Mouse (Mus musculus) heart, embryonic 15.5 days (tissue): ENCODE measurements around the gene Bsdc1. TPM values are rescaled to one million over a fixed set of nuclear protein-coding genes. Genes with fewer than 3 reads are reported as not detected.
"Not testable (repeated sequence)": the region's sequence is repeated elsewhere in the genome, so short reads cannot be mapped to it uniquely, and the experiment has no call there.

Experiments used
- ATAC-seq: fragments of 200-750 bp; cut with Nextera tagmentation; replicated peaks from 2 replicates; pipeline ENCODE4 v1.8.0; 2017; ENCODE audit warnings: low read depth, moderate TSS enrichment; ENCODE audit not compliant: insufficient number of reproducible peaks, insufficient read depth, low FRiP score
- H3K27ac ChIP-seq: fragments of 300-500 bp; sonication (generic); 2 replicates; pipeline ENCODE4 v1.5.1; 2015; ENCODE audit warnings: mild to moderate bottlenecking, inconsistent platforms
- H3K27me3 ChIP-seq: fragments of 300-500 bp; sonication (generic); 2 replicates; pipeline ENCODE4 v1.6.1; 2015; ENCODE audit warnings: inconsistent platforms
- H3K36me3 ChIP-seq: fragments of 300-500 bp; sonication (generic); 2 replicates; pipeline ENCODE4 v1.6.1; 2015; ENCODE audit warnings: mild to moderate bottlenecking, inconsistent platforms
- H3K4me1 ChIP-seq: fragments of 300-500 bp; sonication (generic); replicated peaks from 2 replicates; pipeline ENCODE4 v1.6.1; 2015; ENCODE audit warnings: inconsistent platforms
- H3K4me2 ChIP-seq: fragments of 300-500 bp; sonication (generic); 2 replicates; pipeline ENCODE4 v1.6.1; 2015; ENCODE audit warnings: inconsistent platforms, mild to moderate bottlenecking, moderate library complexity
- H3K4me3 ChIP-seq: fragments of 300-500 bp; sonication (generic); 2 replicates; pipeline ENCODE4 v1.5.1; 2015; ENCODE audit warnings: mild to moderate bottlenecking, inconsistent platforms
- H3K9ac ChIP-seq: fragments of 300-500 bp; sonication (generic); 2 replicates; pipeline ENCODE4 v1.6.1; 2015; ENCODE audit warnings: mild to moderate bottlenecking, inconsistent platforms
- H3K9me3 ChIP-seq: fragments of 300-500 bp; sonication (generic); replicated peaks from 2 replicates; pipeline ENCODE4 v1.6.1; 2016; ENCODE audit warnings: inconsistent platforms
- WGBS: fragments of 180-500 bp; shearing (Covaris S2); methylation state at CpG from one replicate; pipeline ENCODE4 v1.1.7; 2015; ENCODE audit warnings: mixed read lengths; 5-methylcytosine and 5-hydroxymethylcytosine counted together
- polyA plus RNA-seq: library from polyadenylated mRNA; unstranded; fragments of >200 nt; fragmentation: Nextera tagmentation; extraction: Ambion mirVana; gene quantifications from 2 replicates; pipeline ENCODE4 v1.2.1, GENCODE M21; 2015

Bsdc1 gene
- polyA plus RNA-seq, 1 experiment from 2014 or later: 23.1 TPM

- no peak overlapping the region for H3K4me3 ChIP-seq
- H3K27ac ChIP-seq: no peak overlapping the region
- no peak overlapping the region for H3K9ac ChIP-seq
- WGBS: 79% methylated on average over 15 of the region's 15 CpGs
- no peaks in the 10 kb centered on the region for H3K9me3 ChIP-seq
- H3K4me1 ChIP-seq: peaks cover 9% of the 10 kb centered on the region
- H3K27me3 ChIP-seq: no peaks in the 10 kb centered on the region
- H3K4me2 ChIP-seq: no peak overlapping the region
- H3K36me3 ChIP-seq: no peaks in the 10 kb centered on the region
- no peak for ATAC-seq
These were observed 9.8 kb upstream of the Bsdc1 start for GRCm38 (mm10) chr4:129451471-129452169.

GRCm38 (mm10) chr4:129455265-129455664 is 6.1 kb upstream of the Bsdc1 start:
- no peaks in the 10 kb centered on the region for H3K27me3 ChIP-seq
- peak; percentile 74 for ATAC-seq
- 2% methylated on average over 5 of the region's 5 CpGs for WGBS

GRCm38 (mm10) chr4:129456126-129456525 is 5.3 kb upstream of the Bsdc1 start:
- Histone ChIP-seq H3K27ac (no peak overlapping the region), H3K4me1 (peaks cover 3% of the 10 kb centered on the region), H3K4me3 (no peak overlapping the region), H3K4me2 (no peak overlapping the region), H3K36me3 (no peaks in the 10 kb centered on the region), H3K9me3 (no peaks in the 10 kb centered on the region), H3K9ac (no peak overlapping the region), H3K27me3 (no peaks in the 10 kb centered on the region)
- no peak for ATAC-seq
- WGBS: 49% methylated on average over 5 of the region's 5 CpGs

More at GRCm38 (mm10) chr4:129455265-129455664, 6.1 kb upstream of the Bsdc1 start:
- H3K9ac ChIP-seq: no peak overlapping the region
- H3K4me3 ChIP-seq: no peak overlapping the region
- no peaks in the 10 kb centered on the region; the same call in 1 of the 2 replicates for H3K4me1 ChIP-seq
- no peak overlapping the region for H3K27ac ChIP-seq
- H3K36me3 ChIP-seq: no peaks in the 10 kb centered on the region
- H3K9me3 ChIP-seq: no peaks in the 10 kb centered on the region
- H3K4me2 ChIP-seq: no peak overlapping the region

- ATAC-seq, H3K9ac ChIP-seq, H3K27ac ChIP-seq, H3K9me3 ChIP-seq, H3K4me3 ChIP-seq, H3K36me3 ChIP-seq, H3K4me1 ChIP-seq, H3K27me3 ChIP-seq, H3K4me2 ChIP-seq: not testable (repeated sequence)
- WGBS: 60% methylated on average over 2 of the region's 2 CpGs
These were observed 4.1 kb upstream of the Bsdc1 start for GRCm38 (mm10) chr4:129457311-129457710.

- 95% methylated on average over 3 of the region's 3 CpGs for WGBS
- no peaks in the 10 kb centered on the region for H3K9me3 ChIP-seq
- no peak for ATAC-seq
These were observed 1.7 kb upstream of the Bsdc1 start for GRCm38 (mm10) chr4:129459726-129460125.

GRCm38 (mm10) chr4:129460827-129461182 is 576 bp upstream of the Bsdc1 start:
- Histone ChIP-seq H3K27ac (peak overlapping the region; percentile 88), H3K4me1 (peaks cover 15% of the 10 kb centered on the region), H3K27me3 (no peaks in the 10 kb centered on the region), H3K4me2 (peak overlapping the region; percentile 69), H3K9me3 (no peaks in the 10 kb centered on the region), H3K9ac (peak overlapping the region; percentile 63), H3K4me3 (peak overlapping the region; percentile 99), H3K36me3 (peaks cover 9% of the 10 kb centered on the region)
- 1% methylated on average over 4 of the region's 4 CpGs for WGBS
- no peak for ATAC-seq

More at GRCm38 (mm10) chr4:129459726-129460125, 1.7 kb upstream of the Bsdc1 start:
- Histone ChIP-seq H3K4me2 (no peak overlapping the region), H3K9ac (no peak overlapping the region), H3K4me1 (peaks cover 15% of the 10 kb centered on the region), H3K4me3 (no peak overlapping the region), H3K27me3 (no peaks in the 10 kb centered on the region), H3K27ac (no peak overlapping the region), H3K36me3 (no peaks in the 10 kb centered on the region; the same call in 1 of the 2 replicates)

- peak overlapping the region; percentile 94 for H3K9ac ChIP-seq
- H3K27me3 ChIP-seq: no peaks in the 10 kb centered on the region
- H3K9me3 ChIP-seq: no peaks in the 10 kb centered on the region
- H3K4me3 ChIP-seq: peak overlapping the region; percentile 99
- peak overlapping the region; percentile 83 for H3K4me2 ChIP-seq
- ATAC-seq: no peak
- H3K27ac ChIP-seq: peak overlapping the region; percentile 81; the same call in 1 of the 2 replicates
- H3K4me1 ChIP-seq: peaks cover 15% of the 10 kb centered on the region
- WGBS: 43% methylated on average over 3 of the region's 3 CpGs
- peaks cover 22% of the 10 kb centered on the region for H3K36me3 ChIP-seq
These were observed 737 bp downstream of the Bsdc1 start for GRCm38 (mm10) chr4:129462118-129462517.

GRCm38 (mm10) chr4:129463097-129464059 is 2.0 kb downstream of the Bsdc1 start:
- peaks cover 15% of the 10 kb centered on the region for H3K4me1 ChIP-seq
- no peaks in the 10 kb centered on the region for H3K9me3 ChIP-seq
- no peak overlapping the region for H3K4me3 ChIP-seq
- H3K27me3 ChIP-seq: no peaks in the 10 kb centered on the region
- peaks cover 32% of the 10 kb centered on the region for H3K36me3 ChIP-seq
- no peak overlapping the region for H3K9ac ChIP-seq
- WGBS: 82% methylated on average over 24 of the region's 24 CpGs
- no peak overlapping the region for H3K4me2 ChIP-seq
- no peak for ATAC-seq
- H3K27ac ChIP-seq: no peak overlapping the region

GRCm38 (mm10) chr4:129464286-129464815 is 3.0 kb downstream of the Bsdc1 start:
- H3K4me2 ChIP-seq: no peak overlapping the region
- peaks cover 15% of the 10 kb centered on the region for H3K4me1 ChIP-seq
- H3K9ac ChIP-seq: no peak overlapping the region
- no peaks in the 10 kb centered on the region for H3K27me3 ChIP-seq
- WGBS: 82% methylated on average over 4 of the region's 4 CpGs
- no peaks in the 10 kb centered on the region for H3K9me3 ChIP-seq
- no peak overlapping the region for H3K27ac ChIP-seq
- H3K36me3 ChIP-seq: peaks cover 42% of the 10 kb centered on the region
- no peak for ATAC-seq
- no peak overlapping the region for H3K4me3 ChIP-seq

GRCm38 (mm10) chr4:129476047-129476446 is 14.7 kb downstream of the Bsdc1 start:
- ATAC-seq: no peak
- H3K27me3 ChIP-seq: no peaks in the 10 kb centered on the region
- WGBS: 90% methylated on average over 11 of the region's 11 CpGs
- no peak overlapping the region for H3K27ac ChIP-seq
- no peak overlapping the region for H3K4me2 ChIP-seq
- no peaks in the 10 kb centered on the region for H3K9me3 ChIP-seq
- peaks cover 72% of the 10 kb centered on the region for H3K36me3 ChIP-seq
- no peak overlapping the region for H3K4me3 ChIP-seq
- H3K9ac ChIP-seq: no peak overlapping the region
- H3K4me1 ChIP-seq: no peaks in the 10 kb centered on the region

- H3K9ac ChIP-seq: no peak overlapping the region
- 90% methylated on average over 3 of the region's 3 CpGs for WGBS
- no peaks in the 10 kb centered on the region for H3K27me3 ChIP-seq
- H3K4me3 ChIP-seq: no peak overlapping the region
- no peak overlapping the region for H3K4me2 ChIP-seq
- H3K36me3 ChIP-seq: peaks cover 67% of the 10 kb centered on the region
- no peaks in the 10 kb centered on the region for H3K9me3 ChIP-seq
- ATAC-seq: no peak
- no peaks in the 10 kb centered on the region for H3K4me1 ChIP-seq
- no peak overlapping the region for H3K27ac ChIP-seq
These were observed 18.5 kb downstream of the Bsdc1 start for GRCm38 (mm10) chr4:129479863-129480262.
